Mouse (Mus musculus) bone marrow macrophage, adult 2 months (primary cell): ENCODE measurements around the gene Wtip.

ENCODE experiments used
- CTCF ChIP-seq: IDR thresholded peaks from 2 replicates; pipeline ENCODE4 v1.5.1; 2012; ENCODE audit warnings: low read depth, mild to moderate bottlenecking, low read length, moderate library complexity
- POLR2A ChIP-seq: IDR thresholded peaks from 2 replicates; pipeline ENCODE4 v1.6.1; 2012; ENCODE audit warnings: mild to moderate bottlenecking, low read depth, low read length, borderline replicate concordance

DNA sequence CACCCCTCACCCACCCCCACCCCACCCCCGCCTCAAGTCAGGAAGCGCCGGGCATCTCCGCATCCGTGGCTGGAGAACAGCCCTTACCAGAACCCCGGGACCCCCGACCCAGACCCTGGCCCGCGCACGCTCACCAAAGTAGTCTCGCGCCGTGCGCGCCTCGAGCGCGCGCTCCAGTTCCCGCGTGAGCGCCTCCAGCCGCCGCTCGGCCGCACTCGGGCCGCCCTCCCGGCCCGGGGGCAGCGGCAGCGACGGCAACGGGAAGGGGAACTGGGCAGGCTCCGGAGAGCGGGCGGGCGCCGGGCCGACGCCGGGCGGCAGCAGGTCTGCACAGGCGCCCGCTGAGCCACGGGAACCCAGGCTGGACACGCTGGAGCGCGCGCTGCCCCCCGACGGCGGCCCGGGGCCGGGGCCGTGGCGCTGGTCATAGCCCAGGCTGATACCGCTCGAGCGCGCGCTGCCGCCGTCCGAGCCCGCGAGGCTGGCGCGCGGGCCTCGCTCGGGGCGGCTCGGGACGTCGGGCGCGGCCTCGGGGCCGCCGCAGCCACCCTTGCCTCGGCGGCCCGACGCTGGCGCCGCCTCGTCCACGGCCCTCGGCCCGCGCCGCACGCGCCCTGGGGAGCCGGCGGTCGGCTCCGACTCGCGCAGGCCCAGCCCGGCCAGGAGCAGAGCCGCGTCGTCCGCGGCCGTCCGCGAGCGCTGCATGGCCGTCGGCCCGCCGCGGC, 551 bp downstream of the Wtip start:
- TF ChIP-seq POLR2A (no peak), CTCF (no peak)
